Mouse (Mus musculus): Measurements from ENCODE around the gene Cux2. TPM values are rescaled to one million over a fixed set of nuclear protein-coding genes. Genes with fewer than 3 reads are reported as not detected.
A peak's percentile ranks its signal among the peaks of the same experiment; 100 is the strongest.

Cux2 gene
- polyA plus RNA-seq, 1 experiment from 2014 or later, result 11.3 TPM

GRCm38 (mm10) chr5:121962359-121962758 lies 87.5 kb downstream of the Cux2 start:
- DNase-seq (ENCODE audit: low spot score) (no peak), ATAC-seq (replicated peaks; ENCODE audit: low FRiP score) (no peak)
- H3K27ac ChIP-seq (ENCODE audit: low read depth, low read length), result no peak overlapping the region
- H3K9me3 ChIP-seq (ENCODE audit: control insufficient read depth, low read length), result no peaks in the 10 kb centered on the region
- no peaks in the 10 kb centered on the region for H3K27me3 ChIP-seq (ENCODE audit: control insufficient read depth, insufficient read depth, low read length)
- H3K4me1 ChIP-seq (replicated peaks; ENCODE audit: control insufficient read depth, insufficient read depth, low read length), result peaks cover 12% of the 10 kb centered on the region; the same call in 1 of the 2 replicates
- no peak overlapping the region for H3K4me3 ChIP-seq (ENCODE audit: low read depth, low read length)
- H3K4me2 ChIP-seq (ENCODE audit: low read depth, low read length, severe bottlenecking), result no peak overlapping the region
- no peak overlapping the region for H3K9ac ChIP-seq (ENCODE audit: low read length)
- 93% methylated on average over 7 of the region's 7 CpGs for WGBS
- no peaks in the 10 kb centered on the region for H3K36me3 ChIP-seq (ENCODE audit: control insufficient read depth, insufficient read depth, low read length)

GRCm38 (mm10) chr5:121961256-121961655 lies 88.6 kb downstream of the Cux2 start:
- H3K9me3 ChIP-seq (ENCODE audit: control insufficient read depth, low read length), result no peaks in the 10 kb centered on the region
- H3K9ac ChIP-seq (ENCODE audit: low read length), result no peak overlapping the region
- no peak overlapping the region for H3K4me2 ChIP-seq (ENCODE audit: low read depth, low read length, severe bottlenecking)
- 84% methylated on average over 8 of the region's 8 CpGs for whole genome bisulfite sequencing
- no peak overlapping the region for H3K27ac ChIP-seq (ENCODE audit: low read depth, low read length)
- ATAC-seq (replicated peaks; ENCODE audit: low FRiP score) (no peak), DNase-seq (ENCODE audit: low spot score) (no peak)
- H3K4me1 ChIP-seq (replicated peaks; ENCODE audit: control insufficient read depth, insufficient read depth, low read length), result peaks cover 8% of the 10 kb centered on the region; the same call in 1 of the 2 replicates
- no peaks in the 10 kb centered on the region for H3K36me3 ChIP-seq (ENCODE audit: control insufficient read depth, insufficient read depth, low read length)
- no peak overlapping the region for H3K4me3 ChIP-seq (ENCODE audit: low read depth, low read length)
- H3K27me3 ChIP-seq (ENCODE audit: control insufficient read depth, insufficient read depth, low read length), result no peaks in the 10 kb centered on the region

- Histone ChIP-seq H3K4me1 (replicated peaks; ENCODE audit: control insufficient read depth, insufficient read depth, low read length) (no peaks in the 10 kb centered on the region), H3K9ac (ENCODE audit: low read length) (no peak overlapping the region), H3K4me3 (ENCODE audit: low read depth, low read length) (no peak overlapping the region), H3K27me3 (ENCODE audit: control insufficient read depth, insufficient read depth, low read length) (no peaks in the 10 kb centered on the region), H3K36me3 (ENCODE audit: control insufficient read depth, insufficient read depth, low read length) (no peaks in the 10 kb centered on the region), H3K27ac (ENCODE audit: low read depth, low read length) (no peak overlapping the region), H3K4me2 (ENCODE audit: low read depth, low read length, severe bottlenecking) (no peak overlapping the region), H3K9me3 (ENCODE audit: control insufficient read depth, low read length) (no peaks in the 10 kb centered on the region)
- DNase-seq (ENCODE audit: low spot score) (no peak), ATAC-seq (replicated peaks; ENCODE audit: low FRiP score) (no peak)
- 81% methylated on average over 10 of the region's 10 CpGs for WGBS
Measured at GRCm38 (mm10) chr5:121959688-121960087, 90.2 kb downstream of the Cux2 start.

GRCm38 (mm10) chr5:121958551-121958950 lies 91.4 kb downstream of the Cux2 start:
- no peak overlapping the region for H3K4me3 ChIP-seq (ENCODE audit: low read depth, low read length)
- no peak overlapping the region for H3K9ac ChIP-seq (ENCODE audit: low read length)
- no peak overlapping the region for H3K27ac ChIP-seq (ENCODE audit: low read depth, low read length)
- no peak for ATAC-seq (replicated peaks; ENCODE audit: low FRiP score)
- H3K27me3 ChIP-seq (ENCODE audit: control insufficient read depth, insufficient read depth, low read length), result no peaks in the 10 kb centered on the region
- H3K4me2 ChIP-seq (ENCODE audit: low read depth, low read length, severe bottlenecking), result no peak overlapping the region
- no peaks in the 10 kb centered on the region for H3K9me3 ChIP-seq (ENCODE audit: control insufficient read depth, low read length)
- WGBS, result 88% methylated on average over 9 of the region's 9 CpGs
- H3K4me1 ChIP-seq (replicated peaks; ENCODE audit: control insufficient read depth, insufficient read depth, low read length), result no peaks in the 10 kb centered on the region
- no peak for DNase-seq (ENCODE audit: low spot score)
- H3K36me3 ChIP-seq (ENCODE audit: control insufficient read depth, insufficient read depth, low read length), result no peaks in the 10 kb centered on the region

GRCm38 (mm10) chr5:121955806-121956205 lies 94.1 kb downstream of the Cux2 start:
- ATAC-seq (replicated peaks; ENCODE audit: low FRiP score) (no peak), DNase-seq (ENCODE audit: low spot score) (no peak)
- Histone ChIP-seq H3K36me3 (ENCODE audit: control insufficient read depth, insufficient read depth, low read length) (no peaks in the 10 kb centered on the region), H3K4me2 (ENCODE audit: low read depth, low read length, severe bottlenecking) (no peak overlapping the region), H3K4me3 (ENCODE audit: low read depth, low read length) (no peak overlapping the region), H3K9ac (ENCODE audit: low read length) (no peak overlapping the region), H3K27me3 (ENCODE audit: control insufficient read depth, insufficient read depth, low read length) (no peaks in the 10 kb centered on the region), H3K27ac (ENCODE audit: low read depth, low read length) (no peak overlapping the region), H3K4me1 (replicated peaks; ENCODE audit: control insufficient read depth, insufficient read depth, low read length) (no peaks in the 10 kb centered on the region), H3K9me3 (ENCODE audit: control insufficient read depth, low read length) (no peaks in the 10 kb centered on the region)
- 91% methylated on average over 5 of the region's 5 CpGs for WGBS

- no peak overlapping the region for H3K4me2 ChIP-seq (ENCODE audit: low read depth, low read length, severe bottlenecking)
- no peak overlapping the region for H3K27ac ChIP-seq (ENCODE audit: low read depth, low read length)
- H3K36me3 ChIP-seq (ENCODE audit: control insufficient read depth, insufficient read depth, low read length), result no peaks in the 10 kb centered on the region
- no peak overlapping the region for H3K4me3 ChIP-seq (ENCODE audit: low read depth, low read length)
- ATAC-seq (replicated peaks; ENCODE audit: low FRiP score) (no peak), DNase-seq (ENCODE audit: low spot score) (no peak)
- H3K27me3 ChIP-seq (ENCODE audit: control insufficient read depth, insufficient read depth, low read length), result no peaks in the 10 kb centered on the region
- peaks cover 11% of the 10 kb centered on the region; the same call in 1 of the 2 replicates for H3K4me1 ChIP-seq (replicated peaks; ENCODE audit: control insufficient read depth, insufficient read depth, low read length)
- H3K9me3 ChIP-seq (ENCODE audit: control insufficient read depth, low read length), result no peaks in the 10 kb centered on the region
- 81% methylated on average over 2 of the region's 2 CpGs for WGBS
- H3K9ac ChIP-seq (ENCODE audit: low read length), result no peak overlapping the region
Measured at GRCm38 (mm10) chr5:121950175-121950574, 99.7 kb downstream of the Cux2 start.

- peaks cover 11% of the 10 kb centered on the region; the same call in 1 of the 2 replicates for H3K4me1 ChIP-seq (replicated peaks; ENCODE audit: control insufficient read depth, insufficient read depth, low read length)
- ATAC-seq (replicated peaks; ENCODE audit: low FRiP score) (peak; percentile 34; the same call in 1 of the 2 replicates), DNase-seq (ENCODE audit: low spot score) (no peak)
- no peaks in the 10 kb centered on the region for H3K27me3 ChIP-seq (ENCODE audit: control insufficient read depth, insufficient read depth, low read length)
- H3K9ac ChIP-seq (ENCODE audit: low read length), result no peak overlapping the region
- WGBS, result 31% methylated on average over 8 of the region's 8 CpGs
- H3K36me3 ChIP-seq (ENCODE audit: control insufficient read depth, insufficient read depth, low read length), result no peaks in the 10 kb centered on the region
- H3K27ac ChIP-seq (ENCODE audit: low read depth, low read length), result peak overlapping the region; percentile 62; the same call in 1 of the 2 replicates
- no peaks in the 10 kb centered on the region for H3K9me3 ChIP-seq (ENCODE audit: control insufficient read depth, low read length)
- peak overlapping the region; percentile 61 for H3K4me2 ChIP-seq (ENCODE audit: low read depth, low read length, severe bottlenecking)
- H3K4me3 ChIP-seq (ENCODE audit: low read depth, low read length), result no peak overlapping the region
Measured at GRCm38 (mm10) chr5:121949050-121949443, 100.9 kb downstream of the Cux2 start.

- peak overlapping the region; percentile 61 for H3K4me2 ChIP-seq (ENCODE audit: low read depth, low read length, severe bottlenecking)
- H3K27ac ChIP-seq (ENCODE audit: low read depth, low read length), result peak overlapping the region; percentile 62; the same call in 1 of the 2 replicates
- ATAC-seq (replicated peaks; ENCODE audit: low FRiP score) (peak; percentile 79), DNase-seq (ENCODE audit: low spot score) (peak; percentile 85)
- H3K9ac ChIP-seq (ENCODE audit: low read length), result peak overlapping the region; percentile 44
- no peaks in the 10 kb centered on the region for H3K36me3 ChIP-seq (ENCODE audit: control insufficient read depth, insufficient read depth, low read length)
- H3K27me3 ChIP-seq (ENCODE audit: control insufficient read depth, insufficient read depth, low read length), result no peaks in the 10 kb centered on the region
- peaks cover 11% of the 10 kb centered on the region; the same call in 1 of the 2 replicates for H3K4me1 ChIP-seq (replicated peaks; ENCODE audit: control insufficient read depth, insufficient read depth, low read length)
- H3K9me3 ChIP-seq (ENCODE audit: control insufficient read depth, low read length), result no peaks in the 10 kb centered on the region
- WGBS, result 5% methylated on average over 44 of the region's 44 CpGs
- peak overlapping the region; percentile 24 for H3K4me3 ChIP-seq (ENCODE audit: low read depth, low read length)
Measured at GRCm38 (mm10) chr5:121948302-121949049, 101.4 kb downstream of the Cux2 start.
